Mouse (Mus musculus) monocyte, adult 59 days (primary cell): Measurements from ENCODE around the gene Wdr70. TPM values are rescaled to one million over a fixed set of nuclear protein-coding genes. Genes with fewer than 3 reads are reported as not detected.

Experiments
- total RNA-seq, 2 experiments: library from RNA; stranded (reverse); gene quantifications; one replicate each; pipeline ENCODE4 v1.2.4; 2023

Wdr70 gene
- 10 to 100 TPM; 28.8 to 31.8 TPM for total RNA-seq

GRCm38 (mm10) chr15:8098774-8099749 lies at the start of gene Wdr70:
Wdr70 (minus strand) TSS chr15:8099209.

GRCm38 (mm10) chr15:8108966-8109743 lies 10.1 kb upstream of the Wdr70 start, which contains the start of gene Nup155:
Nup155 (plus strand) TSS chr15:8109273.

Other genes with a start within 250 kb of the Wdr70 start
- 10 to 100 TPM; 20.0 to 26.3 TPM for gene Nup155, start 10.1 kb upstream of the Wdr70 start, total RNA-seq
- 10 to 100 TPM; 11.7 to 16.1 TPM for gene Cplane1, start 69.9 kb upstream of the Wdr70 start, total RNA-seq